Mouse (Mus musculus) retina, embryonic 14.5 days (tissue): ENCODE measurements around the gene Mapk12.

Experiments
- DNase-seq: peaks from one replicate; pipeline ENCODE4 v3.0.0-alpha.2; 2015; ENCODE audit warnings: low spot score

Mapk12 gene

GRCm38 (mm10) chr15:89170102-89170501 is 29.6 kb upstream of the Mapk12 start:
- no peak for DNase-seq

- DNase-seq, result peak; percentile 80
These were observed 28.9 kb upstream of the Mapk12 start for GRCm38 (mm10) chr15:89169431-89169830.

- DNase-seq, result no peak
These were observed 28.4 kb upstream of the Mapk12 start for GRCm38 (mm10) chr15:89168922-89169321.

- no peak for DNase-seq
These were observed 25.0 kb upstream of the Mapk12 start for GRCm38 (mm10) chr15:89165478-89165877.

GRCm38 (mm10) chr15:89161397-89161796 is 20.9 kb upstream of the Mapk12 start:
- no peak for DNase-seq

- DNase-seq, result no peak
These were observed 18.0 kb upstream of the Mapk12 start for GRCm38 (mm10) chr15:89158516-89158915.

GRCm38 (mm10) chr15:89157954-89158353 is 17.5 kb upstream of the Mapk12 start:
- DNase-seq, result peak; percentile 87

- peak; percentile 66 for DNase-seq
These were observed 11.8 kb upstream of the Mapk12 start for GRCm38 (mm10) chr15:89152312-89152711.

GRCm38 (mm10) chr15:89150041-89150390 is 9.5 kb upstream of the Mapk12 start:
- DNase-seq, result no peak

GRCm38 (mm10) chr15:89149271-89150040 is 9.0 kb upstream of the Mapk12 start, which contains the start of gene Mapk11:
TSS of gene Mapk11 (minus strand) at chr15:89149628.
- DNase-seq, result peak; percentile 63

- peak; percentile 44 for DNase-seq
These were observed 8.2 kb upstream of the Mapk12 start for GRCm38 (mm10) chr15:89148496-89149270.

GRCm38 (mm10) chr15:89147895-89148294 is 7.4 kb upstream of the Mapk12 start:
- peak; percentile 37 for DNase-seq

- DNase-seq, result no peak
These were observed 7.0 kb upstream of the Mapk12 start for GRCm38 (mm10) chr15:89147456-89147855.

GRCm38 (mm10) chr15:89147024-89147423 is 6.5 kb upstream of the Mapk12 start:
- DNase-seq, result no peak

GRCm38 (mm10) chr15:89146537-89146936 is 6.0 kb upstream of the Mapk12 start:
- DNase-seq, result peak; percentile 46

- no peak for DNase-seq
These were observed 5.4 kb upstream of the Mapk12 start for GRCm38 (mm10) chr15:89145813-89146350.

- no peak for DNase-seq
These were observed 4.5 kb upstream of the Mapk12 start for GRCm38 (mm10) chr15:89144965-89145364.

GRCm38 (mm10) chr15:89143134-89143533 is 2.6 kb upstream of the Mapk12 start:
- DNase-seq, result no peak

GRCm38 (mm10) chr15:89141905-89142304 is 1.4 kb upstream of the Mapk12 start:
- DNase-seq, result no peak

- no peak for DNase-seq
These were observed 940 bp upstream of the Mapk12 start for GRCm38 (mm10) chr15:89141443-89141842.

GRCm38 (mm10) chr15:89140048-89140658 is 350 bp downstream of the Mapk12 start:
- DNase-seq, result peak; percentile 49

GRCm38 (mm10) chr15:89138531-89138930 is 2.0 kb downstream of the Mapk12 start:
- DNase-seq, result no peak

GRCm38 (mm10) chr15:89138046-89138405 is 2.5 kb downstream of the Mapk12 start:
- no peak for DNase-seq
